Mouse (Mus musculus) CH12.LX (cell line): ENCODE results near the gene Edaradd.

Source experiments
- CTCF ChIP-seq, 2 experiments: IDR thresholded peaks in 1 of 2; conservative IDR thresholded peaks in 1 of 2; 2 replicates each; pipeline ENCODE4 v1.5.1; 2011 to 2012; ENCODE audit warnings: low read depth in 2 of 2, low read length in 2 of 2, improper control_type of control experiment in 1 of 2, inconsistent platforms in 1 of 2, mild to moderate bottlenecking in 1 of 2, moderate library complexity in 1 of 2
- EP300 ChIP-seq: IDR thresholded peaks from 2 replicates; pipeline ENCODE4 v1.6.1; 2011; ENCODE audit warnings: low read length, improper control_type of control experiment
- NELFE ChIP-seq: IDR thresholded peaks from 2 replicates; pipeline ENCODE4 v1.6.1; 2011; ENCODE audit warnings: low read depth, low read length, improper control_type of control experiment
- PAX5 ChIP-seq: IDR thresholded peaks from 2 replicates; pipeline ENCODE4 v1.6.1; 2012; ENCODE audit warnings: low read length, inconsistent platforms, mixed read lengths
- POLR2A ChIP-seq: IDR thresholded peaks from 2 replicates; pipeline ENCODE4 v1.6.1; 2011; ENCODE audit warnings: low read depth, mild to moderate bottlenecking, improper control_type of control experiment, low read length
- ZNF384 ChIP-seq: IDR thresholded peaks from 2 replicates; pipeline ENCODE4 v1.6.1; 2012; ENCODE audit warnings: low read depth, low read length, improper control_type of control experiment, inconsistent platforms

DNA sequence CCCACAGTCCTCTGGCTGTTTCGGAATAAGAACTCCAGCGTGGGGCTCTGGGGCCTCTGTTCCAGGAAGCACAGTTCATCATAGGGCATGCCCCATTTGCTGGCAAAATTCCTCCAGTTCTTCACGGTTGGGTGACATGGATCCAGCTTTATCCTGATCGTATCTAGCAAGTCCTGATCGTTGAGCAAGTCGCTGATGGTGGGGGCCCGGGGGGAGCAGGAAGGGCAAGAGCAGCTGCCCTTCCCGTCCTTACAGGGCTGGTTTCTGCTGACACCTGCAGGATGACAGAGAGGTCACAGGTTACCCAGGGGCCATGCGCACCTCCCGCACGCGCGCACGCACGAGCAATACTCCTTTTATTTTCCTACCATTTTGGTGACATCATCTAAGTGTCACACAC lies 41.9 kb downstream of the Edaradd start:
- TF ChIP-seq CTCF (conservative IDR thresholded peaks at IDR 0.05 in 1 of 2, IDR thresholded peaks at IDR 0.05 in 1 of 2; ENCODE audit: low read depth in 2 of 2, low read length in 2 of 2) (no peak), NELFE (no peak), EP300 (no peak), ZNF384 (no peak), POLR2A (no peak), PAX5 (no peak)
